Mouse (Mus musculus): Measurements from ENCODE around the gene Scamp4.
"Not testable (repeated sequence)": the region's sequence is repeated elsewhere in the genome, so short reads cannot be mapped to it uniquely, and the experiment has no call there.

The Scamp4 gene

GRCm38 (mm10) chr10:80610116-80610785 lies 7.6 kb downstream of the Scamp4 start:
- no peak for DNase-seq (ENCODE audit: low read depth, low spot score)

GRCm38 (mm10) chr10:80611024-80611423 lies 8.4 kb downstream of the Scamp4 start:
- peak; percentile 71 for DNase-seq (ENCODE audit: low read depth, low spot score)

- DNase-seq (ENCODE audit: low read depth, low spot score) = no peak
These were observed 9.2 kb downstream of the Scamp4 start for GRCm38 (mm10) chr10:80611905-80612304.

- DNase-seq (ENCODE audit: low read depth, low spot score) = no peak
These were observed 11.1 kb downstream of the Scamp4 start for GRCm38 (mm10) chr10:80613821-80614220.

GRCm38 (mm10) chr10:80614351-80614750 lies 11.7 kb downstream of the Scamp4 start:
- no peak for DNase-seq (ENCODE audit: low read depth, low spot score)

GRCm38 (mm10) chr10:80618181-80618580 lies 15.5 kb downstream of the Scamp4 start:
- no peak for DNase-seq (ENCODE audit: low read depth, low spot score)

GRCm38 (mm10) chr10:80619465-80620244 lies 17.0 kb downstream of the Scamp4 start:
- no peak for DNase-seq (ENCODE audit: low read depth, low spot score)

- DNase-seq (ENCODE audit: low read depth, low spot score) = no peak
These were observed 17.7 kb downstream of the Scamp4 start for GRCm38 (mm10) chr10:80620365-80620764.

GRCm38 (mm10) chr10:80620796-80621689 lies 18.4 kb downstream of the Scamp4 start:
- no peak for DNase-seq (ENCODE audit: low read depth, low spot score)

- no peak for DNase-seq (ENCODE audit: low read depth, low spot score)
These were observed 18.9 kb downstream of the Scamp4 start for GRCm38 (mm10) chr10:80621690-80621939.

GRCm38 (mm10) chr10:80621940-80622660 lies 19.4 kb downstream of the Scamp4 start:
- peak; percentile 100 for DNase-seq (ENCODE audit: low read depth, low spot score)

GRCm38 (mm10) chr10:80622661-80623456 lies 20.2 kb downstream of the Scamp4 start, which contains the start of gene Csnk1g2:
Csnk1g2 (plus strand) TSS chr10:80622838.
- DNase-seq (ENCODE audit: low read depth, low spot score) = peak; percentile 34

GRCm38 (mm10) chr10:80623457-80624191 lies 21.0 kb downstream of the Scamp4 start:
- peak; percentile 59 for DNase-seq (ENCODE audit: low read depth, low spot score)

- no peak for DNase-seq (ENCODE audit: low read depth, low spot score)
These were observed 23.1 kb downstream of the Scamp4 start for GRCm38 (mm10) chr10:80625764-80626163.

GRCm38 (mm10) chr10:80627685-80628084 lies 25.0 kb downstream of the Scamp4 start:
- DNase-seq (ENCODE audit: low read depth, low spot score) = no peak

GRCm38 (mm10) chr10:80628925-80629324 lies 26.3 kb downstream of the Scamp4 start:
- DNase-seq (ENCODE audit: low read depth, low spot score) = no peak

- DNase-seq (ENCODE audit: low read depth, low spot score) = no peak
These were observed 32.7 kb downstream of the Scamp4 start for GRCm38 (mm10) chr10:80635345-80635744.

GRCm38 (mm10) chr10:80646936-80647335 lies 44.3 kb downstream of the Scamp4 start:
- DNase-seq (ENCODE audit: low read depth, low spot score) = no peak

- DNase-seq (ENCODE audit: low read depth, low spot score) = not testable (repeated sequence)
These were observed 47.2 kb downstream of the Scamp4 start for GRCm38 (mm10) chr10:80649910-80650309.

GRCm38 (mm10) chr10:80650392-80650791 lies 47.7 kb downstream of the Scamp4 start:
- no peak for DNase-seq (ENCODE audit: low read depth, low spot score)

All from mesoderm, embryonic 11.5 days (tissue).